Mouse (Mus musculus): Measurements from ENCODE around the gene Olfr988. TPM values are rescaled to one million over a fixed set of nuclear protein-coding genes. Genes with fewer than 3 reads are reported as not detected.

Gene Olfr988
- total RNA-seq (2023): not detected

GRCm38 (mm10) chr2:85363127-85363526, at the start of gene Olfr988:
Olfr988 (minus strand) TSS chr2:85363227.

GRCm38 (mm10) chr2:85409369-85409768, 46.3 kb upstream of the Olfr988 start, which contains the start of gene Olfr992:
Olfr992 (minus strand) TSS chr2:85409469.

GRCm38 (mm10) chr2:85339215-85339614, 23.8 kb downstream of the Olfr988 start, which contains the start of gene Olfr987:
Olfr987 (minus strand) TSS chr2:85339315.

Other genes with a start within 250 kb of the Olfr988 start
- 1 to 10 TPM; 2.3 TPM for gene Aplnr, start 227.0 kb downstream of the Olfr988 start, total RNA-seq (2023)
- gene Lrrc55, start 166.0 kb downstream of the Olfr988 start, total RNA-seq (2023): not detected
- not detected for gene Olfr987, start 23.9 kb downstream of the Olfr988 start, total RNA-seq (2023)
- not detected for gene Olfr992, start 46.2 kb upstream of the Olfr988 start, total RNA-seq (2023)
- not detected for gene Olfr993, start 51.6 kb upstream of the Olfr988 start, total RNA-seq (2023)
- not detected for gene Olfr994, start 73.2 kb upstream of the Olfr988 start, total RNA-seq (2023)
- gene Olfr995, start 80.4 kb upstream of the Olfr988 start, total RNA-seq (2023): not detected
- not detected for gene 4833423E24Rik, start 155.8 kb upstream of the Olfr988 start, total RNA-seq (2023)
- not detected for gene Olfr996, start 216.0 kb upstream of the Olfr988 start, total RNA-seq (2023)
- not detected for gene Olfr998, start 225.7 kb upstream of the Olfr988 start, total RNA-seq (2023)
- not detected for gene Olfr1000, start 248.7 kb upstream of the Olfr988 start, total RNA-seq (2023)

Measured in neutrophil, adult 59 days (primary cell).